Mouse (Mus musculus) intestine, embryonic 14.5 days (tissue): Measurements from ENCODE around the gene Actn4. TPM values are rescaled to one million over a fixed set of nuclear protein-coding genes. Genes with fewer than 3 reads are reported as not detected.
A peak's percentile ranks its signal among the peaks of the same experiment; 100 is the strongest.

Source experiments
- ATAC-seq: fragments of 200-750 bp; cut with Nextera tagmentation; replicated peaks from 2 replicates; pipeline ENCODE4 v1.8.0; 2017; ENCODE audit warnings: low read depth, moderate number of reproducible peaks, moderate TSS enrichment, moderate library complexity; ENCODE audit not compliant: low FRiP score, low TSS enrichment
- DNase-seq: peaks from one replicate; pipeline ENCODE4 v3.0.0-alpha.2; 2018; ENCODE audit warnings: low spot score
- H3K27ac ChIP-seq: fragments of 300-500 bp; sonication (generic); 2 replicates; pipeline ENCODE4 v1.5.1; 2014; ENCODE audit warnings: low read depth, mild to moderate bottlenecking, control low read depth
- H3K27me3 ChIP-seq: fragments of 300-500 bp; sonication (generic); replicated peaks from 2 replicates; pipeline ENCODE4 v1.6.1; 2014; ENCODE audit warnings: low read length, control low read depth; ENCODE audit not compliant: control insufficient read depth, insufficient read depth
- H3K36me3 ChIP-seq: fragments of 300-500 bp; sonication (generic); 2 replicates; pipeline ENCODE4 v1.6.1; 2014; ENCODE audit warnings: low read length, control low read depth; ENCODE audit not compliant: control insufficient read depth, insufficient read depth
- H3K4me1 ChIP-seq: fragments of 300-500 bp; sonication (generic); replicated peaks from 2 replicates; pipeline ENCODE4 v1.6.1; 2014; ENCODE audit warnings: low read length, control low read depth, mixed read lengths; ENCODE audit not compliant: control insufficient read depth, insufficient read depth
- H3K4me2 ChIP-seq: fragments of 300-500 bp; sonication (generic); 2 replicates; pipeline ENCODE4 v1.6.1; 2014; ENCODE audit warnings: low read length
- H3K4me3 ChIP-seq: fragments of 300-500 bp; sonication (generic); 2 replicates; pipeline ENCODE4 v1.5.1; 2014; ENCODE audit warnings: low read depth, low read length, control low read depth, mixed read lengths
- H3K9ac ChIP-seq: fragments of 300-500 bp; sonication (generic); 2 replicates; pipeline ENCODE4 v1.6.1; 2014; ENCODE audit warnings: mild to moderate bottlenecking, low read length
- H3K9me3 ChIP-seq: fragments of 300-500 bp; sonication (generic); 2 replicates; pipeline ENCODE4 v1.6.1; 2016; ENCODE audit warnings: low read length, control low read depth; ENCODE audit not compliant: control insufficient read depth
- WGBS: fragments of 180-500 bp; shearing (Covaris S2); extraction: QIAGEN DNeasy Blood & Tissue Kit; methylation state at CpG from one replicate; pipeline ENCODE4 v1.1.7; 2014; 5-methylcytosine and 5-hydroxymethylcytosine counted together
- polyA plus RNA-seq: library from polyadenylated mRNA; unstranded; fragments of >200 nt; fragmentation: Nextera tagmentation; extraction: Ambion mirVana; gene quantifications from 2 replicates; pipeline ENCODE4 v1.2.1, GENCODE M21; 2014

Gene Actn4
- polyA plus RNA-seq, 1 experiment from 2014 or later: 300 TPM

DNA sequence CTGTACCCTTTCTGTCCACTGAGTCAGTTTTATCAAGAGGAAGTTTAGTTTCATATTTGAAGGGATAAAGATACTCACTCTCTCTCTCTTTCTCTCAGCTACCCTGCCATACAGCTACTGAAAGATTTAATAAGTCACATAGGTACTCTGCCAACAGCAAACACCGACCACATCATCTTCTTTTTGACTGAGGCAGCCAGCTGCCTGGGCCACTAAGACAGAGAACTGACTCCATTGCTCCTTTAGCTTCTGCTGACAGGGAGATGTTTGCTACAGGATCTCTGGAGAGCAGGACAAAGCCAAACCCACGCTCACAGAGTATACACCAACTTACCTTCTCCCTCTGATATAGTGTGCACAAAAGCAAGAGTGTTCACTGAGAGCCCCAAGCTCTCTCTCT lies 12.8 kb downstream of the Actn4 start:
- H3K9ac ChIP-seq: no peak overlapping the region
- H3K27me3 ChIP-seq: no peaks in the 10 kb centered on the region
- H3K4me1 ChIP-seq: peaks cover 87% of the 10 kb centered on the region
- ATAC-seq (no peak), DNase-seq (no peak)
- 75% methylated on average over 2 of the region's 2 CpGs for WGBS
- H3K9me3 ChIP-seq: no peaks in the 10 kb centered on the region
- no peak overlapping the region for H3K4me3 ChIP-seq
- 0 out of 2 replicates have a peak overlapping the region, but pooled peaks have one; percentile 8 for H3K27ac ChIP-seq
- no peak overlapping the region for H3K4me2 ChIP-seq
- 0 out of 2 replicates have a peak, but pooled peaks cover 13% of the 10 kb centered on the region for H3K36me3 ChIP-seq

GRCm38 (mm10) chr7:28948746-28949145 lies 13.4 kb downstream of the Actn4 start:
- peaks cover 87% of the 10 kb centered on the region for H3K4me1 ChIP-seq
- H3K27ac ChIP-seq: 0 out of 2 replicates have a peak overlapping the region, but pooled peaks have one; percentile 25
- no peak overlapping the region for H3K9ac ChIP-seq
- H3K27me3 ChIP-seq: no peaks in the 10 kb centered on the region
- H3K9me3 ChIP-seq: no peaks in the 10 kb centered on the region
- ATAC-seq (no peak), DNase-seq (no peak)
- H3K4me2 ChIP-seq: no peak overlapping the region
- 0 out of 2 replicates have a peak, but pooled peaks cover 13% of the 10 kb centered on the region for H3K36me3 ChIP-seq
- no peak overlapping the region for H3K4me3 ChIP-seq
- 83% methylated on average over 7 of the region's 7 CpGs for WGBS

- Histone ChIP-seq H3K4me1 (peaks cover 86% of the 10 kb centered on the region), H3K9ac (no peak overlapping the region), H3K4me2 (no peak overlapping the region; the same call in 1 of the 2 replicates), H3K9me3 (no peaks in the 10 kb centered on the region), H3K27ac (peak overlapping the region; percentile 73), H3K36me3 (0 out of 2 replicates have a peak, but pooled peaks cover 13% of the 10 kb centered on the region), H3K27me3 (no peaks in the 10 kb centered on the region), H3K4me3 (no peak overlapping the region)
- DNase-seq: no peak
- no peak for ATAC-seq
- WGBS: 5% methylated on average over 1 of the region's 1 CpGs
These were observed 15.9 kb downstream of the Actn4 start for GRCm38 (mm10) chr7:28946271-28946610.

GRCm38 (mm10) chr7:28945416-28946270 lies 16.5 kb downstream of the Actn4 start:
- Histone ChIP-seq H3K4me3 (no peak overlapping the region), H3K4me2 (peak overlapping the region; percentile 29), H3K27me3 (no peaks in the 10 kb centered on the region), H3K4me1 (peaks cover 87% of the 10 kb centered on the region), H3K9me3 (no peaks in the 10 kb centered on the region), H3K36me3 (0 out of 2 replicates have a peak, but pooled peaks cover 7% of the 10 kb centered on the region), H3K9ac (peak overlapping the region; percentile 30), H3K27ac (peak overlapping the region; percentile 73)
- ATAC-seq (peak; percentile 47), DNase-seq (peak; percentile 62)
- WGBS: 18% methylated on average over 10 of the region's 10 CpGs

DNA sequence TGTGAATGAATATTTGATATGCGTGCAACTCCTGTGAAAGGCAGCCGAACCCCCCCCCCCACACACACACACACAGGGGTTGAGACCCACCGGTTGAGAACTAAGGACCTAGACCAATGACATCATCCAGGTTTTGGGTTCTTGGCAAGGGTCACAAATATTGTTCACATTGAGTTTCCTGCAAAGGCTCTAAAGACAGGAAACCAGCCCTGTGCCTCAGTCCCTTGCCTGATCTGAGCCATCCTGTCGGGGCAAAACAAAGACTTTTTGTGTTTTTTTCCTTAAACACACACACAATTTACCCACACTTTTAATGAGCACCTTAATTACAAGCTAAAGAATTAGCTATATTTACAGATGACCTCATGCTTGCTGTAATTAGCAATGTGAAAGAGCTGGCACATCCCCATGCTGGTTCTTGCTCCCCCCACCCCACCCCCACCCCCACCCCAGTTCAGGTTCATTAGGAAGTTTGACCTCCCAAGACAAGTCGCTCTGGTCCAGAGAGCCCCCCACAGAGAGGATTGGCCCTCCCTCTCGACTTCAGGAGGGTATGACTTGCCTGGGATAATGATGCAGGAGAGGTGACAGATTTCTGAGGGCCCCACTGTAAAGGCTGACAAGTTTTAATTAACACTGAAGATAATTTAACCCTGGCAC lies 17.3 kb downstream of the Actn4 start:
- Histone ChIP-seq H3K27me3 (no peaks in the 10 kb centered on the region), H3K9me3 (no peaks in the 10 kb centered on the region), H3K27ac (peak overlapping the region; percentile 73), H3K4me1 (peaks cover 88% of the 10 kb centered on the region), H3K9ac (peak overlapping the region; percentile 30), H3K4me3 (no peak overlapping the region), H3K36me3 (0 out of 2 replicates have a peak, but pooled peaks cover 6% of the 10 kb centered on the region), H3K4me2 (peak overlapping the region; percentile 29; the same call in 1 of the 2 replicates)
- WGBS: 39% methylated on average over 6 of the region's 6 CpGs
- ATAC-seq: no peak; the same call in 1 of the 2 replicates
- no peak for DNase-seq

- no peak for ATAC-seq
- Histone ChIP-seq H3K36me3 (0 out of 2 replicates have a peak, but pooled peaks cover 6% of the 10 kb centered on the region), H3K4me3 (no peak overlapping the region), H3K4me2 (no peak overlapping the region), H3K9me3 (no peaks in the 10 kb centered on the region), H3K27me3 (no peaks in the 10 kb centered on the region), H3K27ac (peak overlapping the region; percentile 73), H3K4me1 (peaks cover 76% of the 10 kb centered on the region), H3K9ac (no peak overlapping the region)
- DNase-seq: no peak
- WGBS: 32% methylated on average over 5 of the region's 5 CpGs
These were observed 18.5 kb downstream of the Actn4 start for GRCm38 (mm10) chr7:28943451-28944180.

DNA sequence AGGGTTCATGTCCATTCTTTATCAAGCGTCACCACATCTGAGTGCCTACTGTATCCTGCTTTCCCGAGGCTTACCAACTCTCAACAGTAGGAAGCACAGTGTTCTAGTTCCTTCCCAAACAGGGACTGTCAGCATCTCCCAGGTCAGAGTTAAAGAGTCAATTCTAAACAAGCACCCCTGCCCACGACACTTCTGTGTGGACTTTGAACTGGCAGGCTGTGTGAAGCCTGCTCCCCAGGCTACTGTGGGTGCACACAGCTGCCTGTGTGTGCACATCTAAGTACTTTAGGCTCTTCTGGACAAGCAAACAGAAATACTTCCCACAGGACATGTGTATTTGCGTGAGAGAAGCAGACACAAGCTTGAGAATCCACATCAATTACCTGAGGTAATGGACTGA lies 20.6 kb downstream of the Actn4 start:
- WGBS: 53% methylated on average over 4 of the region's 4 CpGs
- Histone ChIP-seq H3K4me3 (no peak overlapping the region), H3K4me1 (peaks cover 68% of the 10 kb centered on the region), H3K4me2 (no peak overlapping the region), H3K9me3 (no peaks in the 10 kb centered on the region), H3K36me3 (0 out of 2 replicates have a peak, but pooled peaks cover 8% of the 10 kb centered on the region), H3K27me3 (no peaks in the 10 kb centered on the region), H3K9ac (no peak overlapping the region), H3K27ac (peak overlapping the region; percentile 71)
- DNase-seq (no peak), ATAC-seq (no peak)

DNA sequence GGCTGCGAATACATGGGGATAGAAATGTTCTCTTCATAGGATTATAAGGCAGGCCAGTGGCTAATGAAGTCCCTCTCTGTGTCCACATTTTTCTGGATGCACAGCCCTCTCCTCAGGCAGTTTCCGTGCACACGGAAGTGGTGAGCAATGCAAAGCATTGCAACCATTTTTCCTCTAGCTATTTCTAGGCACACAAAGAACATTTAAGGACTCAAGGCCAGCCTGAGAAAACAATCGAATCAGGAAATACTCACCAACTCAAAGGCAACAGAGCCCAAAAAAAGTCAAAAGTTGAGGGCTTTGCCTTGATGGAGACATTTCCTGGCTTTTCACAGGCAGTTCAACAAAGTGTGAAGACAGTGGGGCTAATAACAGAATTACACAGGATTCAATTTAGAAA lies 21.0 kb downstream of the Actn4 start:
- peak overlapping the region; percentile 71 for H3K27ac ChIP-seq
- no peak overlapping the region for H3K4me2 ChIP-seq
- H3K36me3 ChIP-seq: peaks cover 12% of the 10 kb centered on the region; the same call in 1 of the 2 replicates
- H3K9me3 ChIP-seq: no peaks in the 10 kb centered on the region
- H3K4me3 ChIP-seq: no peak overlapping the region
- H3K9ac ChIP-seq: no peak overlapping the region
- 66% methylated on average over 4 of the region's 4 CpGs for WGBS
- H3K4me1 ChIP-seq: peaks cover 67% of the 10 kb centered on the region
- ATAC-seq (no peak), DNase-seq (no peak)
- H3K27me3 ChIP-seq: no peaks in the 10 kb centered on the region
